Mouse (Mus musculus): ENCODE data around the gene Nek9. TPM values are rescaled to one million over a fixed set of nuclear protein-coding genes. Genes with fewer than 3 reads are reported as not detected.

The Nek9 gene
- total RNA-seq (2022): 10 to 100 TPM; 37.2 to 40.5 (median 38.7) TPM

GRCm38 (mm10) chr12:85339243-85339729 is at the start of gene Nek9:
Nek9 (minus strand) TSS chr12:85339362.
- peak; percentile 88 to 89 for DNase-seq (ENCODE audit: low spot score in 2 of 2)

- no peak for DNase-seq (ENCODE audit: low spot score in 2 of 2)
These were observed 46.8 kb upstream of the Nek9 start for GRCm38 (mm10) chr12:85385995-85386375.

- DNase-seq (ENCODE audit: low spot score in 2 of 2): no peak
These were observed 46.3 kb upstream of the Nek9 start for GRCm38 (mm10) chr12:85385329-85385994.

GRCm38 (mm10) chr12:85382761-85383680 is 43.9 kb upstream of the Nek9 start:
- no peak for DNase-seq (ENCODE audit: low spot score in 2 of 2)

GRCm38 (mm10) chr12:85381570-85381969 is 42.4 kb upstream of the Nek9 start:
- no peak for DNase-seq (ENCODE audit: low spot score in 2 of 2)

GRCm38 (mm10) chr12:85380942-85381341 is 41.8 kb upstream of the Nek9 start:
- no peak for DNase-seq (ENCODE audit: low spot score in 2 of 2)

GRCm38 (mm10) chr12:85380308-85380707 is 41.1 kb upstream of the Nek9 start:
- no peak for DNase-seq (ENCODE audit: low spot score in 2 of 2)

- DNase-seq (ENCODE audit: low spot score in 2 of 2): no peak
These were observed 39.1 kb upstream of the Nek9 start for GRCm38 (mm10) chr12:85378271-85378670.

GRCm38 (mm10) chr12:85374561-85375272 is 35.6 kb upstream of the Nek9 start, which contains the start of gene Tmed10:
Tmed10 (minus strand) TSS chr12:85374847.
- peak; percentile 83 to 93 for DNase-seq (ENCODE audit: low spot score in 2 of 2)

- peak in 1 of 2 experiments; percentile 52 for DNase-seq (ENCODE audit: low spot score in 2 of 2)
These were observed 34.7 kb upstream of the Nek9 start for GRCm38 (mm10) chr12:85373591-85374560.

- DNase-seq (ENCODE audit: low spot score in 2 of 2): no peak
These were observed 33.0 kb upstream of the Nek9 start for GRCm38 (mm10) chr12:85372068-85372665.

- DNase-seq (ENCODE audit: low spot score in 2 of 2): no peak
These were observed 29.4 kb upstream of the Nek9 start for GRCm38 (mm10) chr12:85368441-85369063.

GRCm38 (mm10) chr12:85366271-85366670 is 27.1 kb upstream of the Nek9 start:
- DNase-seq (ENCODE audit: low spot score in 2 of 2): peak in 1 of 2 experiments; percentile 80

GRCm38 (mm10) chr12:85362510-85362909 is 23.3 kb upstream of the Nek9 start:
- no peak for DNase-seq (ENCODE audit: low spot score in 2 of 2)

GRCm38 (mm10) chr12:85361580-85361979 is 22.4 kb upstream of the Nek9 start:
- no peak for DNase-seq (ENCODE audit: low spot score in 2 of 2)

GRCm38 (mm10) chr12:85361165-85361564 is 22.0 kb upstream of the Nek9 start:
- DNase-seq (ENCODE audit: low spot score in 2 of 2): no peak

GRCm38 (mm10) chr12:85354061-85354460 is 14.9 kb upstream of the Nek9 start:
- no peak for DNase-seq (ENCODE audit: low spot score in 2 of 2)

- peak; percentile 29 to 77 for DNase-seq (ENCODE audit: low spot score in 2 of 2)
These were observed 11.5 kb upstream of the Nek9 start for GRCm38 (mm10) chr12:85350407-85351232.

- no peak for DNase-seq (ENCODE audit: low spot score in 2 of 2)
These were observed 9.2 kb upstream of the Nek9 start for GRCm38 (mm10) chr12:85348338-85348737.
